Mouse (Mus musculus) retina, postnatal 7 days (tissue): ENCODE measurements around the gene Spdye4a.

Experiments used
- DNase-seq: peaks from one replicate; pipeline ENCODE4 v3.0.0-alpha.2; 2012; ENCODE audit warnings: low read depth, low spot score

The Spdye4a gene

GRCm38 (mm10) chr5:143226790-143227189 is at the start of gene Spdye4a:
Spdye4a (minus strand) TSS chr5:143226890.
- DNase-seq, result no peak

GRCm38 (mm10) chr5:143275761-143276160 is 49.1 kb upstream of the Spdye4a start:
- no peak for DNase-seq

DNA sequence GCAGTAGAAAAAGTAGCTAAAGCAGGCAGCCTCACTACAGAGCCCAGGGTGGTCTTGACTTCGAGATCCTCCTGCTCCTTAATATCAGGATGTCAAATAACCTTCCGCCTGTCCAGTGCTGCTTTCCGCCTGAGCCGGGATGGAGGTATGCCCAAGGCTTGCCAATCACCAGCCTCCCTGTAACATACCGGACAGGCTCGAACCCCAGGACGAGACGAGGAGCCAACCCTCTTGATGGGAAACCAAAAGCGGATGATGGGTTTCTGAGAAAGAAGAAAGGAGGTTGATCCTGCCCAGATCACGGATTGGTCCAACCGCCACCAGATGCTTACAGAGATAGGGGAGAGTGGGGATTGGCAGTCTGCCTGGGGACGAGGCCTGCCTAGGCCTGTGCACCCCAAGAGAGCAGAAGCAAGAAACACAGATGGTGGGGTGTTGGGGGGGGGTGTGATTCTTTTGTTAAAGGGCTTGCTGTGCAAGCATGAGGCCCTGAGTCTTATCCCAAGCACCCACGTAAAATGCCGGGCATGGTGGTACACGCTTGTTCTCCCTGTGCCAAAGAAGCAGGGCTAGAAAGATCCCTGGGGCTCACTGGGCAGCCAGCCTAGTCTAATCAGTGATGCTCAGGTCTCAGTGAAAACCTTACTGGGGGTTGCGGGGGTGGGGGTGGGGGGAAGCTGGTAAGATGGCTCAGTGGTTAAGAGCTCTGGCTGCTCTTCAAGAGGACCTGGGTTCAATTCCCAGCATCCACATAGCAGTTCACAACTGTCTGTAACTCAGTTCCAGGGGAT is 46.0 kb upstream of the Spdye4a start:
- DNase-seq, result no peak

DNA sequence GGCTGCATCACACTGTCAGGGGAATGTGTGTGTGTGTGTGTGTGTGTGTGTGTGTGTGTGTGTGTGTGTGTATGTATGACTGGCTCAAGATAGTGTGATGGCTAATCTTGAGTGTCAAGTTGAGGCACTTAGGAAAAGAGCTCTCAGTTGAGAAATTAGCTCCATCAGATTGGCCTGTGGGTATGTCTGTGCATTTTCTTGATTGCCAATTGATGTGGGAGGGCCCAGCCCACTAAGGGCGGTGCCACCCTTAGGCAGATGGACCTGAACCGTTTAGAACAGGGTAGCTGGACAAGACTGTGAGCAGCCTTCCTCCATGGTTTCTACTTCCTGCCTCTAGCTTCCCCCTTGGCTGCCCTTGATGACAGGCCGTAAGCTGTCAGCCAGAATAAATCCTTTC is 45.4 kb upstream of the Spdye4a start:
- no peak for DNase-seq

- DNase-seq, result no peak
Measured at GRCm38 (mm10) chr5:143271642-143272041, 45.0 kb upstream of the Spdye4a start.

DNA sequence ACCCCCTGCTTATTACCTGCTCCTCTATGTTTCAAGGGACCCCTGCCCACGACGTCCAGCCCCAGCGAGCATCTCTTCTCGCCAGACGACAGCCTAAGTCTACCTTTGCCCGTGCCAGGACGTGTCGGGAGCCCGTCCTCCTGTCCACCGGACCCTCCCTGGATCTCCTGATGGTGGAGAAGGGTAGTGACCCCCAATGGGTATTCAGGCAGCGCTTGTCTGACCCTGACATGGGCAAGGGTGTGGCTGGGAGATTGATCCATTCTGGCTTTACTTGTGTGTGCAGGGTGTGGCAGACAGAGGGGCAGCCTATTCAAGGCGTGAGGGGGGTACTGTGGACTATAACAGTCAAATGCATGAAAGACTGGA is 43.4 kb upstream of the Spdye4a start:
- DNase-seq, result no peak

- DNase-seq, result peak; percentile 61
Measured at GRCm38 (mm10) chr5:143269363-143270150, 42.9 kb upstream of the Spdye4a start, which contains the start of gene Zfp316. Zfp316 (minus strand) TSS chr5:143270022.

GRCm38 (mm10) chr5:143268985-143269362 is 42.3 kb upstream of the Spdye4a start:
- no peak for DNase-seq

- DNase-seq, result no peak
Measured at GRCm38 (mm10) chr5:143266794-143267193, 40.1 kb upstream of the Spdye4a start.

- no peak for DNase-seq
Measured at GRCm38 (mm10) chr5:143265409-143265808, 38.7 kb upstream of the Spdye4a start.

- DNase-seq, result no peak
Measured at GRCm38 (mm10) chr5:143264689-143265088, 38.0 kb upstream of the Spdye4a start.

DNA sequence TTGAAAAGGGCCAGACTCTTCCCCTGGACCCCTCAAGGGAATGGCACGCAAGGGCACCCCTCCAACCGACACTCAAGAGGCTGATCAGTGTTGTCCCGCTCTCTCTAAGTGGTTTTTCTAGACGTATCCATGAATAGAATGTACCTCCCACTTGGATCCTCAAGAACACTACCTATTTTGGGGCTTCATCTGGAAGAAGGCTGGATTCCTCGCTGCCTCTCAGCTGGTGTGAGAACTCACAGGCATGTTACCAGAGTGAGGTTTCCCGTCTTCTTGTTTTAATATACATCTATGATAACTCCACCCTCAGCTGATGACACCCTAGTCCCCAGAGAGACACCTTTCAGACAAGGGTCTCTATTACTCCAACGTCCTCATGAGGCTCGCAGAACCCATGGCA is 34.9 kb upstream of the Spdye4a start:
- no peak for DNase-seq

DNA sequence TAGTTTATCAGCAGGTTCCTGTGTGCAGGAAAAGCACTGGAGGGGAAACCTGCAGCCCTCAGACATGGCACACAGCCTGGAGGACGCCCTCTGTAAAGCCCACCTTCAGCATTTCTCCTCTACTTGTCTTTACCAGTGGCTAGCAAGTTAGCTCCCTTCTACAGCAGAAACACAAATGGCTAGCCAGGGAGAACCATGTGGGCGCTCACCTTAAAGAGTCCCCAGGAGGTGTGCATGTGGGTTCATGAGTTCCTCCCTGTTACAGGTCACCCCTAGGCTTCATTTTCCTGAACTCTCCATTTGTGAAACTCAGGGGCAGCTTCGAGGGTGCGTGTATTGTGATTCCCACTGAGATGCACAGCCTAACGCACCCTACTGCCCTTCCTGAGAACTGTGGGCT is 29.1 kb upstream of the Spdye4a start:
- no peak for DNase-seq

DNA sequence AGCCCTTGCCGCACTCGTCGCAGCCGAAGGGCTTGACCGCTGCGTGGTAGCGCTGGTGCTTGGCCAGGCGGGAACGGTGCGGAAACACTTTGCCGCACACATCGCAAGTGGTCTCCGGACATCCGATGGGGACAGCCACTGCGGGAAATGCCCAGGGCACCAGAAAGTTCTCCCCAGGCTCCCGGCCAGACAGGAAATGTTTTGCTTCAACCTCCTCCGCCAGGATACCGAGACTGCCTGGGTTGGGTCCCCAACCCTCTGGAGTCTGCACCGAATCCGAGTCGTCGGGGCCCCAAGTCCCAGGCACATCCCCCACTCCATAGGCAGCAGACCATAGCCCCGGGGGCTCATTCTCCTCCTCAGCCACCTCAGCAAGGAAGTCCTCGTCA is 28.4 kb upstream of the Spdye4a start:
- DNase-seq, result no peak

DNA sequence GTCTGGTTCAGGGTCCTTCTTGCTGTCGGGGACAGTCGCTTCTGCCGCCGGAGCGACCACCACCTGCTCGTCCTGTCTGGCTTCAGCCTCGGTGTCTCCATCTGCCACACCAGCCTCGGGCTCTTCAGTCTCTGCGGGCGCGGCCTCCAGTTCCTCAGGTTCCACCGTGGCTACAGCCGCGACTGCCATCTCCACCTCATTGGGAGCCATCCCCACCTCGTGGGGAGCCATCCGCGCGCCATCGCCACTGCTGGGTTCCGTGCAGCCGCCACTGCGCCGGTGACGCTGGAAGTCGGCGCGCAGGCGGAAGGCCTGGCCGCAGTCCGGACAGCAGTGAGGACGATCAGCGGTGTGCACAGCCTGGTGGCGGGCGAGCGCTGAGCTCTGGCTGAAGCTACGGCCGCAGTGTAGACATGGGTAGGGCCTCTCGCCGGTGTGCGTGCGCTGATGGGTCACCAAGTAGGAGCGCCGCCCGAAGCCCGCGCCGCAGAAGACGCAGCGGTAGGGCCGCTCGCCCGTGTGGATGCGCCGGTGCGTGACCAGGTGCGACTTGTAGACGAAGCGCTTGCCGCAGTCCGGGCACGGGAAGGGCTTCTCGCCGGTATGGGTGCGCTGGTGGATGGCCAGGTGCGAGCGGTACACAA is 27.9 kb upstream of the Spdye4a start:
- no peak for DNase-seq

- DNase-seq, result no peak
Measured at GRCm38 (mm10) chr5:143253881-143254486, 27.3 kb upstream of the Spdye4a start.

DNA sequence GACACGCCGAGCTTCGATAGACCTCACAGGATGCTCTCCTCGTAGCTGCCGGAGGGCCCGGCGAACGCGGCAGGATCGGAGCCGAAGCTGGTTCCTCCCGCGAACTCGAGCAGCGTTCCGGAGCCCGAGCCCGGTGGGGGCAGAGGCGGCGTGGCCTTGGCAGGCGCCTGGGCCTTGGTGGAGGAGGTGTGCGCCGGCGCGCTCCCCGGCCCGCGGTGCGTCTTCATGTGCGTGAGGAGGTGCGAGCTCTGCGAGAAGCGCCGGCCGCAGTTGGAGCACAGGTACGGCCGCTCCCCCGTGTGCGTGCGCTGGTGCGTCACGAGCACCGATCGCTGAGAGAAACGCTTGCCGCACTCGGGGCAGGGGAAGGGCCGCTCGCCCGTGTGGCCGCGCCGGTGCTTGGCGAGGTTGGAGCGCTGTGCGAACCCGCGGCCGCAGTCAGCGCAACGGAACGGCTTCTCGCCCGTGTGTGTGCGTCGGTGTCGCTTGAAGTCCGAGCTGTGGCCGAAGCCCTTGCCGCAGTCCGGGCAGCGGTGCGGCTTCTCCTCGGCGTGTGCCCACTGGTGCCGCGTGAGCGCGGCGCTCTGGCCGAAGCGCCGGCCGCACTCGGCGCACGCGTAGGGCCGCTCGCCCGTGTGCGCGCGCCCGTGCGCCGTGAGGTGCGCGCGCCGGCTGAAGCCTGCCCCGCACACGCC is 26.6 kb upstream of the Spdye4a start:
- DNase-seq, result no peak

DNA sequence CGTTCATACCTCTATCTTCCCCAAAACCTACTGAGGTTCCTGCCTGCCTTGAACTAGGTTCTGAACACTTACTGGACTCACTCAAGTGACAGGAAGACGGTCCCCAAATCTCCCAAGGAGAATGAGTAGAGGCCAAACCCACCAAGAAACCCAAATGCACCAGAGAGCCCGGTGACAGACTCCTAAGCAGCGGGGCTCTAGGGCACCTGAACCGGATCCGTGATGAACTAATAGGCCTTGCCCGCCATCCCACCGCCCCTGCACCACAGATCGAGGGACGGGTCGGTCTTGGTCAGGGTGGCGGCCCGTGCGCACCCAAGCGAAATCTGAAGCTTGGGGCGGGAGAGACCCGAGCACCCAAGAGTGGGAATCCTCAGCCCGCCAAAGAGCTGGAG is 26.1 kb upstream of the Spdye4a start:
- DNase-seq, result no peak

GRCm38 (mm10) chr5:143252039-143252438 is 25.3 kb upstream of the Spdye4a start:
- DNase-seq, result no peak

GRCm38 (mm10) chr5:143244926-143245325 is 18.2 kb upstream of the Spdye4a start:
- no peak for DNase-seq

GRCm38 (mm10) chr5:143236036-143236435 is 9.3 kb upstream of the Spdye4a start:
- no peak for DNase-seq
